In genomic region chr17:23791079-23791357, GRCm38 (mm10) we compare ENCODE assay signal across 8 mouse cellular contexts. TPM values are rescaled to one million over a fixed set of nuclear protein-coding genes. Genes with fewer than 3 reads are reported as not detected.
DNase-seq lines count a peak whose midpoint lies in the region; ATAC-seq and TF ChIP-seq lines count a peak whose summit lies in the region.

No protein-coding gene starts in this region.

- no peak for TF ChIP-seq CTCF in left cerebral cortex, adult 2 months (IDR thresholded peaks at IDR 0.05)

- no peaks in the 10 kb centered on the region for H3K27me3 ChIP-seq in embryonic facial prominence, embryonic 14.5 days (replicated peaks; ENCODE audit: control insufficient read depth, insufficient read depth, low read length)
- no peaks in the 10 kb centered on the region for H3K27me3 ChIP-seq in intestine, embryonic 16.5 days (replicated peaks; ENCODE audit: control insufficient read depth, insufficient read depth, low read length)
- H3K27me3 ChIP-seq in neural tube, embryonic 15.5 days (replicated peaks), result no peaks in the 10 kb centered on the region

- peak overlapping the region; percentile 87 for H3K27ac ChIP-seq in left cerebral cortex, adult 2 months
- peak overlapping the region; percentile 91; the same call in 1 of the 2 replicates for H3K27ac ChIP-seq in embryonic facial prominence, embryonic 14.5 days (replicated peaks; ENCODE audit: low read depth, low read length)
- H3K27ac ChIP-seq in intestine, embryonic 16.5 days (ENCODE audit: low read length), result peak overlapping the region; percentile 77
- peak overlapping the region; percentile 91 for H3K27ac ChIP-seq in neural tube, embryonic 15.5 days (replicated peaks)

- H3K9ac ChIP-seq in embryonic facial prominence, embryonic 14.5 days (ENCODE audit: low read depth, low read length), result peak overlapping the region; percentile 88; the same call in 1 of the 2 replicates
- H3K9ac ChIP-seq in intestine, embryonic 16.5 days (ENCODE audit: low read depth, low read length), result peak overlapping the region; percentile 87
- H3K9ac ChIP-seq in neural tube, embryonic 15.5 days (replicated peaks), result peak overlapping the region; percentile 77

- H3K4me2 ChIP-seq in embryonic facial prominence, embryonic 14.5 days (ENCODE audit: low read depth, low read length), result peak overlapping the region; percentile 83
- peak overlapping the region; percentile 81 for H3K4me2 ChIP-seq in intestine, embryonic 16.5 days (ENCODE audit: low read depth, low read length)
- H3K4me2 ChIP-seq in neural tube, embryonic 15.5 days, result peak overlapping the region; percentile 71

- ATAC-seq in embryonic facial prominence, embryonic 14.5 days (ENCODE audit: low read depth), result no peak
- peak; percentile 39 for ATAC-seq in intestine, embryonic 16.5 days
- no peak for ATAC-seq in neural tube, embryonic 15.5 days (ENCODE audit: low FRiP score)
- ATAC-seq in activated CD4-positive, CD25-positive, alpha-beta regulatory T cell, adult 4 months, result no peak

- no peaks in the 10 kb centered on the region for H3K36me3 ChIP-seq in embryonic facial prominence, embryonic 14.5 days (ENCODE audit: control insufficient read depth, insufficient read depth, low read length)
- H3K36me3 ChIP-seq in intestine, embryonic 16.5 days (ENCODE audit: control insufficient read depth, insufficient read depth, low read length), result no peaks in the 10 kb centered on the region
- H3K36me3 ChIP-seq in neural tube, embryonic 15.5 days, result peaks cover 2% of the 10 kb centered on the region; the same call in 1 of the 2 replicates

- peak overlapping the region; percentile 64 for H3K4me3 ChIP-seq in left cerebral cortex, adult 2 months
- peak overlapping the region; percentile 57 for H3K4me3 ChIP-seq in embryonic facial prominence, embryonic 14.5 days (ENCODE audit: low read depth, low read length)
- H3K4me3 ChIP-seq in intestine, embryonic 16.5 days (ENCODE audit: low read length), result peak overlapping the region; percentile 59
- peak overlapping the region; percentile 45 for H3K4me3 ChIP-seq in neural tube, embryonic 15.5 days (replicated peaks)

- H3K4me1 ChIP-seq in embryonic facial prominence, embryonic 14.5 days (ENCODE audit: control insufficient read depth, insufficient read depth, low read length), result peaks cover 16% of the 10 kb centered on the region
- peaks cover 19% of the 10 kb centered on the region for H3K4me1 ChIP-seq in intestine, embryonic 16.5 days (ENCODE audit: control insufficient read depth, insufficient read depth, low read length)
- peaks cover 38% of the 10 kb centered on the region for H3K4me1 ChIP-seq in neural tube, embryonic 15.5 days

- 54% methylated on average over 2 of the region's 2 CpGs for WGBS in embryonic facial prominence, embryonic 14.5 days
- 59% methylated on average over 2 of the region's 2 CpGs for WGBS in intestine, embryonic 16.5 days
- WGBS in neural tube, embryonic 15.5 days, result 58% methylated on average over 2 of the region's 2 CpGs

- no peak for DNase-seq in left cerebral cortex, adult 2 months (ENCODE audit: extremely low spot score in 1 of 2, low spot score in 2 of 2)
- DNase-seq in left cerebral cortex, postnatal 10 days (ENCODE audit: extremely low spot score in 1 of 2, low spot score in 2 of 2), result no peak
- no peak for DNase-seq in embryonic facial prominence, embryonic 14.5 days (ENCODE audit: low spot score)
- DNase-seq in left cerebral cortex, postnatal 4 days, result no peak
- no peak for DNase-seq in gastrocnemius, postnatal 14 days

- H3K9me3 ChIP-seq in embryonic facial prominence, embryonic 14.5 days (ENCODE audit: control insufficient read depth, low read length), result no peaks in the 10 kb centered on the region
- no peaks in the 10 kb centered on the region for H3K9me3 ChIP-seq in intestine, embryonic 16.5 days (ENCODE audit: control insufficient read depth, low read length)
- no peaks in the 10 kb centered on the region for H3K9me3 ChIP-seq in neural tube, embryonic 15.5 days (replicated peaks)

- intact Hi-C loops in left cerebral cortex, adult 2 months (cut with DNase I), result no loop called here
- intact Hi-C loops in left cerebral cortex, postnatal 10 days (cut with DNase I), result no loop called here
- intact Hi-C loops in left cerebral cortex, postnatal 4 days (cut with DNase I), result no loop called here
- intact Hi-C loops in gastrocnemius, postnatal 14 days (cut with DNase I; ENCODE audit: low total_unique reads), result no loop called here

RNA-seq across cellular contexts. Expression of gene Srrm2, which starts 0.7 kb away (rescaled TPM):
- total RNA-seq in left cerebral cortex, adult 2 months (2021), result 100 to 1,000 TPM; 671 to 678 TPM
- total RNA-seq in left cerebral cortex, postnatal 10 days (2021), result 100 to 1,000 TPM; 555 to 572 TPM
- 320 and 345 TPM in 2 replicates for polyA plus RNA-seq in embryonic facial prominence, embryonic 14.5 days (2014; fragmentation: Nextera tagmentation; extraction: Ambion mirVana)
- 319 and 373 TPM in 2 replicates for polyA plus RNA-seq in intestine, embryonic 16.5 days (2015; fragmentation: Nextera tagmentation; extraction: Ambion mirVana)
- polyA plus RNA-seq in neural tube, embryonic 15.5 days (2015; fragmentation: Nextera tagmentation; extraction: Ambion mirVana), result 479 and 502 TPM in 2 replicates
- polyA plus RNA-seq in activated CD4-positive, CD25-positive, alpha-beta regulatory T cell, adult 4 months (2017; shearing (Covaris generic)), result 100 to 1,000 TPM; 234 to 326 TPM
- 100 to 1,000 TPM; 518 to 552 TPM for total RNA-seq in left cerebral cortex, postnatal 4 days (2021)
- 100 to 1,000 TPM; 148 to 169 TPM for total RNA-seq in gastrocnemius, postnatal 14 days (2021)

RNA-seq across cellular contexts. Expression of gene Flywch2, which starts 5.1 kb away (rescaled TPM):
- total RNA-seq in left cerebral cortex, adult 2 months (2021), result 10 to 100 TPM; 11.9 to 13.7 TPM
- 10 to 100 TPM; 26.9 to 32.1 TPM for total RNA-seq in left cerebral cortex, postnatal 10 days (2021)
- polyA plus RNA-seq in embryonic facial prominence, embryonic 14.5 days (2014; fragmentation: Nextera tagmentation; extraction: Ambion mirVana), result 27.0 and 33.9 TPM in 2 replicates
- 9.8 and 14.9 TPM in 2 replicates for polyA plus RNA-seq in intestine, embryonic 16.5 days (2015; fragmentation: Nextera tagmentation; extraction: Ambion mirVana)
- polyA plus RNA-seq in neural tube, embryonic 15.5 days (2015; fragmentation: Nextera tagmentation; extraction: Ambion mirVana), result 74.8 and 94.6 TPM in 2 replicates
- 1 to 10 TPM; 2.2 to 3.2 TPM for polyA plus RNA-seq in activated CD4-positive, CD25-positive, alpha-beta regulatory T cell, adult 4 months (2017; shearing (Covaris generic))
- total RNA-seq in left cerebral cortex, postnatal 4 days (2021), result 10 to 100 TPM; 19.4 to 20.2 TPM
- total RNA-seq in gastrocnemius, postnatal 14 days (2021), result 1 to 10 TPM; 1.2 to 2.0 TPM

RNA-seq across cellular contexts. Expression of gene Flywch1, which starts 19.6 kb away (rescaled TPM):
- 100 to 1,000 TPM; 425 to 428 TPM for total RNA-seq in left cerebral cortex, adult 2 months (2021)
- total RNA-seq in left cerebral cortex, postnatal 10 days (2021), result 100 to 1,000 TPM; 125 to 133 TPM
- 62.9 and 74.7 TPM in 2 replicates for polyA plus RNA-seq in embryonic facial prominence, embryonic 14.5 days (2014; fragmentation: Nextera tagmentation; extraction: Ambion mirVana)
- 44.5 and 44.9 TPM in 2 replicates for polyA plus RNA-seq in intestine, embryonic 16.5 days (2015; fragmentation: Nextera tagmentation; extraction: Ambion mirVana)
- 199 and 224 TPM in 2 replicates for polyA plus RNA-seq in neural tube, embryonic 15.5 days (2015; fragmentation: Nextera tagmentation; extraction: Ambion mirVana)
- polyA plus RNA-seq in activated CD4-positive, CD25-positive, alpha-beta regulatory T cell, adult 4 months (2017; shearing (Covaris generic)), result 10 to 100 TPM; 13.2 to 13.3 TPM
- 10 to 100 TPM; 87.6 to 92.3 TPM for total RNA-seq in left cerebral cortex, postnatal 4 days (2021)
- 10 to 100 TPM; 35.6 to 35.8 TPM for total RNA-seq in gastrocnemius, postnatal 14 days (2021)

RNA-seq across cellular contexts. Expression of gene Elob, which starts 37.9 kb away (rescaled TPM):
- 100 to 1,000 TPM; 337 to 365 TPM for total RNA-seq in left cerebral cortex, adult 2 months (2021)
- 100 to 1,000 TPM; 389 to 390 TPM for total RNA-seq in left cerebral cortex, postnatal 10 days (2021)
- polyA plus RNA-seq in embryonic facial prominence, embryonic 14.5 days (2014; fragmentation: Nextera tagmentation; extraction: Ambion mirVana), result 1,099 and 1,112 TPM in 2 replicates
- 836 and 930 TPM in 2 replicates for polyA plus RNA-seq in intestine, embryonic 16.5 days (2015; fragmentation: Nextera tagmentation; extraction: Ambion mirVana)
- polyA plus RNA-seq in neural tube, embryonic 15.5 days (2015; fragmentation: Nextera tagmentation; extraction: Ambion mirVana), result 1,232 and 1,344 TPM in 2 replicates
- 100 to 1,000 TPM; 686 to 746 TPM for polyA plus RNA-seq in activated CD4-positive, CD25-positive, alpha-beta regulatory T cell, adult 4 months (2017; shearing (Covaris generic))
- 100 to 1,000 TPM; 435 to 447 TPM for total RNA-seq in left cerebral cortex, postnatal 4 days (2021)
- 100 to 1,000 TPM; 321 to 328 TPM for total RNA-seq in gastrocnemius, postnatal 14 days (2021)

RNA-seq across cellular contexts. Expression of gene Prss33, which starts 44.8 kb away (rescaled TPM):
- not detected for total RNA-seq in left cerebral cortex, adult 2 months (2021)
- not detected for total RNA-seq in left cerebral cortex, postnatal 10 days (2021)
- 0.77 and 0.88 TPM in 2 replicates for polyA plus RNA-seq in embryonic facial prominence, embryonic 14.5 days (2014; fragmentation: Nextera tagmentation; extraction: Ambion mirVana)
- polyA plus RNA-seq in intestine, embryonic 16.5 days (2015; fragmentation: Nextera tagmentation; extraction: Ambion mirVana), result 0.17 TPM in 1 of 2 replicates, not detected in the other
- not detected in 2 replicates for polyA plus RNA-seq in neural tube, embryonic 15.5 days (2015; fragmentation: Nextera tagmentation; extraction: Ambion mirVana)
- 1 to 10 TPM; 1.1 to 2.4 TPM for polyA plus RNA-seq in activated CD4-positive, CD25-positive, alpha-beta regulatory T cell, adult 4 months (2017; shearing (Covaris generic))
- under 1 TPM; 0.34 to 0.48 TPM for total RNA-seq in left cerebral cortex, postnatal 4 days (2021)
- total RNA-seq in gastrocnemius, postnatal 14 days (2021), result not detected

Comparison
In these comparisons a context has a peak if more than half of its experiments do, and no peak if none do; other contexts are left out.
1. RNA of gene Flywch2, which starts 5.1 kb away (total RNA-seq): 26.9 to 32.1 TPM in left cerebral cortex, postnatal 10 days, 19.4 to 20.2 TPM in left cerebral cortex, postnatal 4 days and 11.9 to 13.7 TPM in left cerebral cortex, adult 2 months; 1.2 to 2.0 TPM in gastrocnemius, postnatal 14 days; every median in the first group is over 4 times any median in the second.
2. Peak in every context shown above with its lines, with median percentiles within 50 percentile points of each other: H3K27ac ChIP-seq, H3K4me3 ChIP-seq, H3K4me2 ChIP-seq and H3K9ac ChIP-seq.